Mouse (Mus musculus) bone marrow macrophage, adult 2 months (primary cell): ENCODE measurements around the gene Vmn2r8.
A peak's percentile ranks its signal among the peaks of the same experiment; 100 is the strongest.

Experiments used
- CTCF ChIP-seq: IDR thresholded peaks from 2 replicates; pipeline ENCODE4 v1.5.1; 2012; ENCODE audit warnings: low read depth, mild to moderate bottlenecking, low read length, moderate library complexity
- POLR2A ChIP-seq: IDR thresholded peaks from 2 replicates; pipeline ENCODE4 v1.6.1; 2012; ENCODE audit warnings: mild to moderate bottlenecking, low read depth, low read length, borderline replicate concordance

GRCm38 (mm10) chr5:108836156-108836555, 27.5 kb upstream of the Vmn2r8 start:
- TF ChIP-seq POLR2A, result no peak
- 0 out of 2 replicates have a peak, but pooled peaks have one; percentile 16 for TF ChIP-seq CTCF
